ENCODE assay signal across 24 mouse cellular contexts in genomic region chr6:117079500-117079899, GRCm38 (mm10).
"Had no signal": no experiment of that assay in that cellular context is flagged by ENCODE, and none has a peak within 500 bp of the region (broad histone marks: within the 10 kb centered on the region; RNA-seq: fewer than 3 reads in every experiment).

No protein-coding gene starts in this region.

- H3K9ac ChIP-seq: forebrain, embryonic 15.5 days; forebrain, postnatal 0 days; heart, embryonic 13.5 days; heart, embryonic 15.5 days; hindbrain, embryonic 13.5 days; hindbrain, embryonic 15.5 days; limb, embryonic 13.5 days; limb, embryonic 15.5 days; liver, embryonic 12.5 days; liver, embryonic 14.5 days had no signal

- H3K27ac ChIP-seq: forebrain, embryonic 15.5 days; heart, embryonic 13.5 days; heart, embryonic 15.5 days; hindbrain, embryonic 13.5 days; hindbrain, embryonic 15.5 days; hindbrain, postnatal 0 days; limb, embryonic 13.5 days; limb, embryonic 15.5 days; liver, embryonic 12.5 days; liver, embryonic 14.5 days had no signal

- H3K4me3 ChIP-seq: forebrain, embryonic 15.5 days; heart, embryonic 13.5 days; heart, embryonic 15.5 days; hindbrain, embryonic 13.5 days; hindbrain, embryonic 15.5 days; limb, embryonic 13.5 days; limb, embryonic 15.5 days; liver, embryonic 12.5 days had no signal

- H3K4me2 ChIP-seq: forebrain, embryonic 15.5 days; heart, embryonic 11.5 days; heart, embryonic 13.5 days; heart, embryonic 15.5 days; hindbrain, embryonic 13.5 days; hindbrain, embryonic 15.5 days; limb, embryonic 13.5 days; limb, embryonic 15.5 days; liver, embryonic 12.5 days had no signal

- H3K36me3 ChIP-seq: forebrain, embryonic 15.5 days; heart, embryonic 13.5 days; heart, embryonic 15.5 days; hindbrain, embryonic 13.5 days; hindbrain, embryonic 15.5 days; limb, embryonic 13.5 days; limb, embryonic 15.5 days; liver, embryonic 12.5 days had no signal

- H3K9me3 ChIP-seq: forebrain, embryonic 15.5 days; heart, embryonic 13.5 days; heart, embryonic 15.5 days; hindbrain, embryonic 13.5 days; hindbrain, embryonic 15.5 days; limb, embryonic 13.5 days; limb, embryonic 15.5 days; liver, embryonic 12.5 days had no signal

- H3K27me3 ChIP-seq: forebrain, embryonic 15.5 days; hindbrain, embryonic 13.5 days; hindbrain, embryonic 15.5 days; limb, embryonic 15.5 days; liver, embryonic 12.5 days had no signal

- H3K4me1 ChIP-seq: forebrain, embryonic 15.5 days; heart, embryonic 15.5 days; liver, embryonic 12.5 days had no signal

- ATAC-seq: forebrain, embryonic 15.5 days; forebrain, postnatal 0 days; hindbrain, postnatal 0 days; intestine, embryonic 16.5 days; liver, embryonic 12.5 days had no signal

- DNase-seq: forebrain, postnatal 0 days; gastrocnemius, postnatal 14 days; gastrocnemius, postnatal 36 days; heart, adult 18-20 months; heart, postnatal 14 days; heart, postnatal 36 days; kidney, adult 11 months; kidney, postnatal 10 days; kidney, postnatal 36 days; layer of hippocampus, adult 9-11 months; layer of hippocampus, postnatal 36 days; left cerebral cortex, postnatal 4 days had no signal
